Comparison of ENCODE assay signal across 10 mouse cellular contexts in the genomic region with DNA sequence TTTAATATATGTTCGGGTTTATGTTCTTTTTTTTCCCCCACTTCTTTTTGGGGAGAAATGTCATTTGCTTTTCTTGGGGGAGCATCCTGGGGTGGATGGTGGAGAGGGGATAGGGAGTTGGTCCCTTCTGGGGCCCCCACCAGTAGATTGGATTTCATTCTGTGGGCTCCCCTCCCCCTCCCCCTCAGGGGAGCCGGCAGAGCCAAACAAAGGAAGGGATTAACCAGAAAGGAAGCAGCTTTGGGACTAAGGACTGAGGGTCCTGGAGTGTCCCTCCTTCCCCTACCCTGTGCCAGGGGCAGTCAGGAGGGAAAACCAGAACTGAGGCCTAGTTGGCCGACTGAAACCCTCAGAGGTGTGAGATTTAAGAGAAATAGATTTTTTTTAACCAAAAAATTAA. TPM values are rescaled to one million over a fixed set of nuclear protein-coding genes. Genes with fewer than 3 reads are reported as not detected.
A peak's percentile ranks its signal among the peaks of the same experiment; 100 is the strongest.
DNase-seq lines count a peak whose midpoint lies in the region; ATAC-seq lines count a peak whose summit lies in the region.
"Had no signal": no experiment of that assay in that cellular context is flagged by ENCODE, and none has a peak within 500 bp of the region (broad histone marks: within the 10 kb centered on the region; RNA-seq: fewer than 3 reads in every experiment).

No protein-coding gene starts in this region.

- no peak overlapping the region for H3K4me3 ChIP-seq in neural tube, embryonic 11.5 days (ENCODE audit: low read depth, low read length)
- H3K4me3 ChIP-seq in forebrain, embryonic 16.5 days (replicated peaks; ENCODE audit: low read length): no peak overlapping the region
- no peak overlapping the region for H3K4me3 ChIP-seq in midbrain, embryonic 11.5 days (ENCODE audit: low read depth, low read length)

- no peak overlapping the region for H3K27ac ChIP-seq in neural tube, embryonic 11.5 days (ENCODE audit: low read depth, low read length)
- peak overlapping the region; percentile 53; the same call in 1 of the 2 replicates for H3K27ac ChIP-seq in forebrain, embryonic 16.5 days (ENCODE audit: low read length)
- peak overlapping the region; percentile 60 for H3K27ac ChIP-seq in midbrain, embryonic 11.5 days (ENCODE audit: low read depth, low read length)
- H3K27ac ChIP-seq: liver, embryonic 14.5 days had no signal

- no peaks in the 10 kb centered on the region for H3K27me3 ChIP-seq in neural tube, embryonic 11.5 days (ENCODE audit: control insufficient read depth, insufficient read depth, low read length)
- no peaks in the 10 kb centered on the region for H3K27me3 ChIP-seq in forebrain, embryonic 16.5 days (replicated peaks; ENCODE audit: control insufficient read depth, insufficient read depth, low read length)
- no peaks in the 10 kb centered on the region for H3K27me3 ChIP-seq in midbrain, embryonic 11.5 days (ENCODE audit: control insufficient read depth, insufficient read depth, low read length)

- no peak overlapping the region for H3K9ac ChIP-seq in neural tube, embryonic 11.5 days (ENCODE audit: low read length)
- H3K9ac ChIP-seq in forebrain, embryonic 16.5 days (replicated peaks; ENCODE audit: low read depth, low read length): 0 out of 2 replicates have a peak overlapping the region, but pooled peaks have one; percentile 27
- H3K9ac ChIP-seq in midbrain, embryonic 11.5 days (ENCODE audit: low read length): peak overlapping the region; percentile 50
- H3K9ac ChIP-seq: liver, embryonic 14.5 days had no signal

- DNase-seq in neural tube, embryonic 11.5 days (ENCODE audit: low spot score): peak; percentile 52
- no peak for DNase-seq in neural tube, embryonic 10.5 days (ENCODE audit: extremely low spot score, low spot score)
- peak; percentile 95 for DNase-seq in midbrain, embryonic 11.5 days (ENCODE audit: low spot score, missing footprints)
- DNase-seq in right cerebral cortex, postnatal 4 days: no peak
- DNase-seq in testis, postnatal 14 days (ENCODE audit: low spot score): no peak
- DNase-seq in urinary bladder, adult 2 months (ENCODE audit: low spot score): no peak

- H3K4me2 ChIP-seq in neural tube, embryonic 11.5 days (ENCODE audit: low read depth): no peak overlapping the region
- H3K4me2 ChIP-seq in forebrain, embryonic 16.5 days (ENCODE audit: low read length): no peak overlapping the region
- H3K4me2 ChIP-seq in midbrain, embryonic 11.5 days: peak overlapping the region; percentile 3; the same call in 1 of the 2 replicates

- H3K4me1 ChIP-seq in neural tube, embryonic 11.5 days (ENCODE audit: control insufficient read depth, insufficient read depth, low read length): peaks cover 48% of the 10 kb centered on the region
- H3K4me1 ChIP-seq in forebrain, embryonic 16.5 days (replicated peaks; ENCODE audit: control insufficient read depth, insufficient read depth, low read length): peaks cover 76% of the 10 kb centered on the region
- peaks cover 62% of the 10 kb centered on the region for H3K4me1 ChIP-seq in midbrain, embryonic 11.5 days (ENCODE audit: control insufficient read depth, insufficient read depth, low read length)

- 20% methylated on average over 3 of the region's 3 CpGs for WGBS in neural tube, embryonic 11.5 days
- WGBS in forebrain, embryonic 16.5 days: 0% methylated on average over 3 of the region's 3 CpGs
- under 1% methylated on average over 3 of the region's 3 CpGs for WGBS in midbrain, embryonic 11.5 days

- no peaks in the 10 kb centered on the region for H3K9me3 ChIP-seq in neural tube, embryonic 11.5 days (ENCODE audit: control insufficient read depth, low read length)
- no peaks in the 10 kb centered on the region for H3K9me3 ChIP-seq in forebrain, embryonic 16.5 days (ENCODE audit: control insufficient read depth, low read length)
- no peaks in the 10 kb centered on the region for H3K9me3 ChIP-seq in midbrain, embryonic 11.5 days (ENCODE audit: control insufficient read depth, low read length)

- ATAC-seq in neural tube, embryonic 11.5 days (ENCODE audit: insufficient read depth, low FRiP score, low TSS enrichment): no peak
- ATAC-seq in forebrain, embryonic 16.5 days: no peak
- peak; percentile 60 for ATAC-seq in midbrain, embryonic 11.5 days (ENCODE audit: low FRiP score)
- ATAC-seq in activated CD4-positive, CD25-positive, alpha-beta regulatory T cell, adult 4 months: no peak
- ATAC-seq: CD4-positive, CD25-positive, alpha-beta regulatory T cell, adult 4 months had no signal

- peaks cover 23% of the 10 kb centered on the region for H3K36me3 ChIP-seq in neural tube, embryonic 11.5 days (ENCODE audit: control insufficient read depth, insufficient read depth, low read length)
- H3K36me3 ChIP-seq in forebrain, embryonic 16.5 days (ENCODE audit: control insufficient read depth, insufficient read depth): peaks cover 15% of the 10 kb centered on the region
- peaks cover 20% of the 10 kb centered on the region for H3K36me3 ChIP-seq in midbrain, embryonic 11.5 days (ENCODE audit: control insufficient read depth, insufficient read depth, low read length)

RNA-seq across cellular contexts. Expression of gene Mex3a, which starts 7.2 kb away (rescaled TPM):
- polyA plus RNA-seq in neural tube, embryonic 11.5 days (2014; fragmentation: Nextera tagmentation; extraction: Ambion mirVana): 42.0 and 43.6 TPM in 2 replicates
- polyA plus RNA-seq in forebrain, embryonic 16.5 days (2015; fragmentation: Nextera tagmentation; extraction: Ambion mirVana): 46.1 and 47.8 TPM in 2 replicates
- polyA plus RNA-seq in midbrain, embryonic 11.5 days (2014; fragmentation: Nextera tagmentation; extraction: Ambion mirVana): 44.5 and 45.1 TPM in 2 replicates
- under 1 TPM; 0.10 to 0.81 TPM for polyA plus RNA-seq in activated CD4-positive, CD25-positive, alpha-beta regulatory T cell, adult 4 months (2017; shearing (Covaris generic))
- 1.7 and 1.8 TPM in 2 replicates for polyA plus RNA-seq in urinary bladder, adult 2 months (2012; rRNA removed)

RNA-seq across cellular contexts. Expression of gene Rab25, which starts 8.7 kb away (rescaled TPM):
- 0.70 and 0.78 TPM in 2 replicates for polyA plus RNA-seq in neural tube, embryonic 11.5 days (2014; fragmentation: Nextera tagmentation; extraction: Ambion mirVana)
- not detected in 2 replicates for polyA plus RNA-seq in forebrain, embryonic 16.5 days (2015; fragmentation: Nextera tagmentation; extraction: Ambion mirVana)
- 0.25 and 0.86 TPM in 2 replicates for polyA plus RNA-seq in midbrain, embryonic 11.5 days (2014; fragmentation: Nextera tagmentation; extraction: Ambion mirVana)
- not detected for polyA plus RNA-seq in activated CD4-positive, CD25-positive, alpha-beta regulatory T cell, adult 4 months (2017; shearing (Covaris generic))
- 135 and 174 TPM in 2 replicates for polyA plus RNA-seq in urinary bladder, adult 2 months (2012; rRNA removed)
- polyA plus RNA-seq: CD4-positive, CD25-positive, alpha-beta regulatory T cell, adult 4 months had no signal

RNA-seq across cellular contexts. Expression of gene Lamtor2, which starts 13.5 kb away (rescaled TPM):
- 82.1 and 98.4 TPM in 2 replicates for polyA plus RNA-seq in neural tube, embryonic 11.5 days (2014; fragmentation: Nextera tagmentation; extraction: Ambion mirVana)
- polyA plus RNA-seq in forebrain, embryonic 16.5 days (2015; fragmentation: Nextera tagmentation; extraction: Ambion mirVana): 149 and 193 TPM in 2 replicates
- polyA plus RNA-seq in midbrain, embryonic 11.5 days (2014; fragmentation: Nextera tagmentation; extraction: Ambion mirVana): 87.2 and 103 TPM in 2 replicates
- 100 to 1,000 TPM; 132 to 197 TPM for polyA plus RNA-seq in activated CD4-positive, CD25-positive, alpha-beta regulatory T cell, adult 4 months (2017; shearing (Covaris generic))
- polyA plus RNA-seq in urinary bladder, adult 2 months (2012; rRNA removed): 124 and 134 TPM in 2 replicates

RNA-seq across cellular contexts. Expression of gene Ubqln4, which starts 14.2 kb away (rescaled TPM):
- 80.2 and 84.0 TPM in 2 replicates for polyA plus RNA-seq in neural tube, embryonic 11.5 days (2014; fragmentation: Nextera tagmentation; extraction: Ambion mirVana)
- polyA plus RNA-seq in forebrain, embryonic 16.5 days (2015; fragmentation: Nextera tagmentation; extraction: Ambion mirVana): 43.5 and 46.0 TPM in 2 replicates
- 72.4 and 73.0 TPM in 2 replicates for polyA plus RNA-seq in midbrain, embryonic 11.5 days (2014; fragmentation: Nextera tagmentation; extraction: Ambion mirVana)
- polyA plus RNA-seq in activated CD4-positive, CD25-positive, alpha-beta regulatory T cell, adult 4 months (2017; shearing (Covaris generic)): 10 to 100 TPM; 10.9 to 14.0 TPM
- 36.9 and 38.6 TPM in 2 replicates for polyA plus RNA-seq in urinary bladder, adult 2 months (2012; rRNA removed)

RNA-seq across cellular contexts. Expression of gene Lmna, which starts 29.6 kb away (rescaled TPM):
- polyA plus RNA-seq in neural tube, embryonic 11.5 days (2014; fragmentation: Nextera tagmentation; extraction: Ambion mirVana): 16.1 and 17.4 TPM in 2 replicates
- 26.9 and 30.9 TPM in 2 replicates for polyA plus RNA-seq in forebrain, embryonic 16.5 days (2015; fragmentation: Nextera tagmentation; extraction: Ambion mirVana)
- 17.9 and 21.2 TPM in 2 replicates for polyA plus RNA-seq in midbrain, embryonic 11.5 days (2014; fragmentation: Nextera tagmentation; extraction: Ambion mirVana)
- polyA plus RNA-seq in activated CD4-positive, CD25-positive, alpha-beta regulatory T cell, adult 4 months (2017; shearing (Covaris generic)): 1 to 10 TPM; 4.6 to 6.4 TPM
- 171 and 182 TPM in 2 replicates for polyA plus RNA-seq in urinary bladder, adult 2 months (2012; rRNA removed)

Comparison
In these comparisons a context has a peak if more than half of its experiments do, and no peak if none do; other contexts are left out.
1. DNase-seq: peak in neural tube, embryonic 11.5 days (single experiment) and midbrain, embryonic 11.5 days (single experiment); none in neural tube, embryonic 10.5 days (single experiment), right cerebral cortex, postnatal 4 days (single experiment), testis, postnatal 14 days (single experiment) and urinary bladder, adult 2 months (single experiment).
2. RNA of gene Mex3a, which starts 7.2 kb away (polyA plus RNA-seq): 46.1 to 47.8 TPM in forebrain, embryonic 16.5 days, 44.5 to 45.1 TPM in midbrain, embryonic 11.5 days and 42.0 to 43.6 TPM in neural tube, embryonic 11.5 days; 1.7 to 1.8 TPM in urinary bladder, adult 2 months and 0.10 to 0.81 TPM in activated CD4-positive, CD25-positive, alpha-beta regulatory T cell, adult 4 months; every median in the first group is over 10 times any median in the second.
3. RNA of gene Rab25, which starts 8.7 kb away (polyA plus RNA-seq): 135 to 174 TPM in urinary bladder, adult 2 months; 0.25 to 0.86 TPM in midbrain, embryonic 11.5 days, 0.70 to 0.78 TPM in neural tube, embryonic 11.5 days, not detected in forebrain, embryonic 16.5 days and not detected in activated CD4-positive, CD25-positive, alpha-beta regulatory T cell, adult 4 months; every median in the first group is over 10 times any median in the second.